Mouse (Mus musculus): ENCODE data around the gene Pde4c.

DNA sequence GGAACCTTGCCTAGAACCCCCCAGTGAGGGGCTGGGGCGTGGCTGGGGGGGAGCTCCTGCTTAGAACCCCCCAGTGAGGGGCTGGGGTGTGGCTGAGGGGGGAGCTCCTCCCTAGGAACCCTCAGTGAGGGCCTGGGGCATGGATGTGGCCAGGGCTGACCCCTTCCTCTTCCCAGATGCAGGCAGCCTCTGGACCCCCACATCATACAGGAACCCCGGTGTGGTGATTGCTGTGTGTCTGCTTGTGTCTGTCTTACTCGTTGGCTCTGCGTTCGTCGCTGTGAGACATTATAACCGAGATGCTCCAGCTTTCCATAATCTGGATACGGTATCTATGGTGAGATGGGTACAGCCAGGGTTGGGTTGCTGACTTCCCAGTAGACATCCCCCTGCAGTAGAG is 1.9 kb upstream of the Pde4c start:
- TF ChIP-seq CTCF (IDR thresholded peaks at IDR 0.05; ENCODE audit: control insufficient read depth, insufficient read depth, insufficient replicate concordance, low read depth, low read length): no peak
- TF ChIP-seq POLR2A (IDR thresholded peaks at IDR 0.05; ENCODE audit: control insufficient read depth, low read depth, low read length): no peak
